Mouse (Mus musculus) kidney, adult 2 months (tissue): ENCODE measurements around the gene Fam227a. TPM values are rescaled to one million over a fixed set of nuclear protein-coding genes. Genes with fewer than 3 reads are reported as not detected.

Source experiments
- DNase-seq: peaks from one replicate; pipeline ENCODE4 v3.0.0; 2021
- H3K27ac ChIP-seq: fragments of 200-500 bp; 2 replicates; pipeline ENCODE4 v1.5.1; 2012; ENCODE audit warnings: low read depth, low read length, control low read depth, inconsistent platforms; ENCODE audit not compliant: insufficient read depth
- H3K27me3 ChIP-seq: fragments of 200-500 bp; replicated peaks from 2 replicates; pipeline ENCODE4 v1.6.1; 2012; ENCODE audit warnings: mild to moderate bottlenecking, moderate library complexity, low read length, inconsistent platforms; ENCODE audit not compliant: control insufficient read depth, insufficient read depth
- H3K36me3 ChIP-seq: fragments of 200-500 bp; 2 replicates; pipeline ENCODE4 v1.6.1; 2012; ENCODE audit warnings: mild to moderate bottlenecking, moderate library complexity, low read length, inconsistent platforms; ENCODE audit not compliant: control insufficient read depth, insufficient read depth
- H3K4me1 ChIP-seq: fragments of 200-500 bp; 2 replicates; pipeline ENCODE4 v1.6.1; 2011; ENCODE audit warnings: low read length; ENCODE audit not compliant: control insufficient read depth, insufficient read depth
- H3K4me3 ChIP-seq: fragments of 200-500 bp; 2 replicates; pipeline ENCODE4 v1.5.1; 2011; ENCODE audit warnings: mild to moderate bottlenecking, low read depth, low read length, control low read depth; ENCODE audit not compliant: insufficient read depth
- CTCF ChIP-seq: fragments of 200-500 bp; conservative IDR thresholded peaks from 2 replicates; pipeline ENCODE4 v1.5.1; 2011; ENCODE audit warnings: low read depth, mild to moderate bottlenecking, control low read depth, low read length, moderate library complexity, mixed read lengths; ENCODE audit not compliant: insufficient read depth, insufficient read length
- POLR2A ChIP-seq: fragments of 200-500 bp; IDR thresholded peaks from one replicate; pipeline ENCODE4 v1.6.1; 2011; ENCODE audit warnings: low read depth, low read length, control low read depth
- WGBS: fragments of 180-500 bp; shearing (Covaris S2); methylation state at CpG from one replicate; pipeline ENCODE4 v1.1.7; 2018; 5-methylcytosine and 5-hydroxymethylcytosine counted together
- polyA plus RNA-seq: library from polyadenylated mRNA; depleted of rRNA; stranded (reverse); fragments of >200 nt; gene quantifications from 2 replicates; pipeline ENCODE4 v1.2.3, GENCODE M21; 2012; rRNA removed

Gene Fam227a
- polyA plus RNA-seq, 1 experiment: 1.3 TPM

DNA sequence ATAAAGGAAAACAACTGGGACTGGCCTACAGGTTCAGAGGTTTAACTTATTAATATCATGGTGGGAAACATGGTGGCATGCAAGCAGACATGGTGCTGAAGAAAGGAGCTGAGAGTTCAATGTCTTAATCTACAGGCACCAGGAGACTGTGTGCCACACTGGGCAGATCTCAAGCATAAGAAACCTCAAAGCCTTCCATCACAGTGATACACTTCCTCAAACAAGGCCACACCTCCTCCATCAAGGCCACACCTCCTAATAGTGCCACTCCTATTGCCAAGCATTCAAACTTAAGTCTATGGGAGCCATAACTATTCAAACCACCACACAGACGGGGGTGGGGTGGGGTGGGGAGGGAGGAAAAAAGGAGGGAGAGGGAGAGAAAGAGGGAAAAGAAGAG lies 77.2 kb downstream of the Fam227a start:
- TF ChIP-seq POLR2A (no peak), CTCF (no peak)
- no peaks in the 10 kb centered on the region for H3K27me3 ChIP-seq
- DNase-seq: no peak
- H3K36me3 ChIP-seq: no peaks in the 10 kb centered on the region
- H3K4me1 ChIP-seq: no peaks in the 10 kb centered on the region
- H3K4me3 ChIP-seq: no peak overlapping the region
- WGBS: 67% methylated on average over 1 of the region's 1 CpGs
- H3K27ac ChIP-seq: no peak overlapping the region

DNA sequence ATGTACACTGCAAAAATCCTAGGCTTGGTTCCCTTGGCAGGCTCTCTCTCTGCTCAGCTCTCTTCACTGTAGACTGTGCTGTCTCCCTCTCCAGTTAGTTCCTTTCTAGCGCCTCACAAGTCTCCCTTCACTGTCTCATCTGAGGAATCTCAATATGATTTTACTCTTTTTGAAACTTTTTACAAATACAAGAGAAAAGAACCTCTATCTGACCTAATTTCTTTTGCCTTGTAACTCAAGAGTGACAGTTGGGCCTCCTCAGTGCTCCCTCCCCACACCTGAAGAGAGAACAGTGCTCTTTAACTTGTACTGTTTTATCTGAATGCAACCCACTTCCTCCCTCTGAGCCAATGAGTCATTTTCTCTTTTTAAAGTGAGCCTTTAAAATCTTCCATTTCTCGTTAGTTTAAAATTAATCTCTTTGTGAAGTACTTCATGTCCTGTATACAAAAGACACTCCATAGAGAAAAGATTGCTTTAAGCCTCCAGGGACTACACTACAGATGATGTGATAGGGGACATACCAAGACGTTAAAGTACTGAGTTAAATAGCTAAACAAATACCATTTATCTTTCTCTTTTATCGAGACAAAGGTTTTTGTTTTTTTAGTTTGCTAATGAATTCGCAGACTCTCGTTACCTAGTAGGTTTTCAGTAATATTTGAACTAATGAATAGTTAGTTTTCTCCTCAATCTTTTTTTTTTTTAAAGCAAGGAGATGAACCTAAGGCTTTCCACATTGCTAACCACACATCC lies 80.9 kb downstream of the Fam227a start:
- WGBS: 71% methylated on average over 6 of the region's 6 CpGs
- H3K27me3 ChIP-seq: no peaks in the 10 kb centered on the region
- H3K4me3 ChIP-seq: no peak overlapping the region
- TF ChIP-seq POLR2A: no peak
- TF ChIP-seq CTCF: no peak
- no peak for DNase-seq
- no peaks in the 10 kb centered on the region for H3K36me3 ChIP-seq
- no peak overlapping the region for H3K27ac ChIP-seq
- H3K4me1 ChIP-seq: no peaks in the 10 kb centered on the region

DNA sequence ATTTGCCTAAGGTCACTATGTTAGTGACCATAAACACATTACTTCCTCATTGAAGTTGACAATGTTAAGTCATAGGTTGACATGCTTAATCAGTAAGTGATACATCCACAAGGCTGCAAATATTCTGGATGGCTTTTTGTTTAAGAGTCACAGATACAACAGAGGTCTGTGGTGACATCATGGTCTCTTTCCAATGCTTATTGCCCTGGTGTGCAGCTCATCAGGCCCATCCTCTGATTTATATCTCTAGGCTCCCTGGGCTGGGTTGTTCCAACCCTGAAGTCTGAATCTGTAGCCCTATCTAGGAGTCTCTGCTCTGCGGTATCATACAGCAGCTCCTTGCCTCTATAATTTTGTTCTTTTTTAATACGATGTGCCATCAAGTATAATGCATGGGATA lies 81.8 kb downstream of the Fam227a start:
- Histone ChIP-seq H3K4me3 (no peak overlapping the region), H3K36me3 (no peaks in the 10 kb centered on the region), H3K4me1 (no peaks in the 10 kb centered on the region), H3K27me3 (no peaks in the 10 kb centered on the region), H3K27ac (no peak overlapping the region)
- WGBS: 94% methylated on average over 2 of the region's 2 CpGs
- no peak for DNase-seq
- TF ChIP-seq CTCF (no peak), POLR2A (no peak)

DNA sequence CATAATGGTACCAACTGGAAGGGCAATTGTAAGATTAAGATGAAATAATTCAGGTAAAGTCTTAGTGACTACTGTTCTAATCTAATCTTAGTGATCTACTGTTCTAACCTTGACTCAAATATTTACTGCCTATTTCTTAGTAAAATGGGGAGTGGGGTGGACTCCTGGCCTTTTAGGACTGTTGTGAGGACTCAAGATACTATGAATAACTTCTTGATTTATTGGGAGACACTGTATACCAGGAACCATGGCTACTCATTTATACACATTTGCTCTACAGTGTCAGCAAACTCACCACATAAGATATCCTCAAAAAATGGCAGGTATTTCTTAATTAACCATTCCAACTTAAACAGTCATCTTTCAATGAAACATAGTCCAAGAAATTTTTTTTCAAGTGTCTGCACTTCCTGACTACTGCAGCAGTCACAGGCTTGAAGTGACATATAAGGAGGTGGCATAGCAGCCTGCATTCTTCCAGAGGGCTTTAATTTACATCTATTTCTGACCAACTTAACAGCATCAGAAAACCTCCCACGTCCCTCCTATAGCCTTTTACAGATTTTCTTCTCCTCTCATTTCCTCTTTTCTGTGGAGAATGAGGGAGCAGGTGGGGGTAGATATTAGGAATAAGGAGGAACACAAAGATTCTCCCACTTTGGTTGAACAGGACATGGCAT lies 83.1 kb downstream of the Fam227a start:
- Histone ChIP-seq H3K36me3 (no peaks in the 10 kb centered on the region), H3K27me3 (no peaks in the 10 kb centered on the region), H3K4me3 (no peak overlapping the region), H3K4me1 (no peaks in the 10 kb centered on the region), H3K27ac (no peak overlapping the region)
- 51% methylated on average over 1 of the region's 1 CpGs for WGBS
- no peak for DNase-seq
- TF ChIP-seq CTCF (no peak), POLR2A (no peak)

DNA sequence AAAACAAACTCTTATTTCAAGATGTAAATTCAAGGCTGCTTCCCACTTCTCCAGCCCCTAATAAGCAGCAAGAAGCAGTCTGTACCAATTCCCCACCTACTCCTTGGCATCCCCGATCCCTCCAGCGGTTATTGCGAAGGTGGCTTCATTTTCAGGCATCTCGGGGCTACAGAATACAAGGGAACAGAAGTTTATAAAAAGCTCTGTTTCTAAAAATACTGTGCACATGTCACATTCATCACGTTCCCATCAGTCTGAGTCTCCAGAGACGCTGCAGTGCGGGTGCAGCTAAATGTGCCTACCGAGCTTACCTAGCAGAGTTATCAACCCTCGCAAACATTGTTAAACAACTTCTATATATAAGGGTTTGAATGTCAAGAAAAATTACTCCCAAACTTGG lies 96.3 kb downstream of the Fam227a start:
- no peak for DNase-seq
- no peaks in the 10 kb centered on the region for H3K4me1 ChIP-seq
- TF ChIP-seq POLR2A (no peak), CTCF (no peak)
- H3K4me3 ChIP-seq: no peak overlapping the region
- WGBS: 88% methylated on average over 9 of the region's 9 CpGs
- H3K36me3 ChIP-seq: no peaks in the 10 kb centered on the region
- H3K27me3 ChIP-seq: no peaks in the 10 kb centered on the region
- no peak overlapping the region for H3K27ac ChIP-seq

DNA sequence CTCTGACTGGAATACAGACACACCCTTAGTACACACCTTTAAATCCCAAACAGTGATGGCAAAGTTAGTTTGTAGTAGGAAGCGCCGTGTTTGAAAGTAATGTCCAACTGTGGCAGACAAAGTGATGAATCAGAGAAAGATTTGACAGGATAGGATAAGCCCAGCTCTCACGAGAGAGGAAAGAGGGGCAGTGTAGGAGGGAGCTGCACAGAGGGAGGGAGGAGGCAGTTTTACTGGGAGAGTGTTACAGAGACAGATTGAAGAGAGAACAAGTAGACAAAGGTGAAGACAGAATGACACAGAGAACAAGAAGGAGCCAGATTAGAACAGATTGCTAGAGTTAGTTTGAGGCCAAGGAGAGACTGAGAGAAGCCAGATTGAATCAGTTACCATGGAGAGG lies 99.1 kb downstream of the Fam227a start:
- Histone ChIP-seq H3K4me3 (no peak overlapping the region), H3K4me1 (no peaks in the 10 kb centered on the region), H3K36me3 (no peaks in the 10 kb centered on the region), H3K27ac (no peak overlapping the region), H3K27me3 (no peaks in the 10 kb centered on the region)
- DNase-seq: no peak
- TF ChIP-seq CTCF (no peak), POLR2A (no peak)
- 78% methylated on average over 3 of the region's 3 CpGs for WGBS

Other genes with a start within 250 kb of the Fam227a start
- gene Csnk1e, start 203.4 kb downstream of the Fam227a start, polyA plus RNA-seq: 31.5 and 34.9 TPM in 2 replicates
- 0.05 and 0.08 TPM in 2 replicates for gene Kcnj4, start 153.7 kb downstream of the Fam227a start, polyA plus RNA-seq
- gene Kdelr3, start 142.5 kb downstream of the Fam227a start, polyA plus RNA-seq: 5.9 and 7.8 TPM in 2 replicates
- 148 and 160 TPM in 2 replicates for gene Ddx17, start 112.2 kb downstream of the Fam227a start, polyA plus RNA-seq
- gene Dmc1, start 53.8 kb downstream of the Fam227a start, polyA plus RNA-seq: 0.12 TPM in 1 of 2 replicates, not detected in the other
- gene Cby1, start 243 bp upstream of the Fam227a start, polyA plus RNA-seq: 12.0 and 15.1 TPM in 2 replicates
- gene Tomm22, start 11.9 kb upstream of the Fam227a start, polyA plus RNA-seq: 38.2 and 52.5 TPM in 2 replicates
- 19.5 and 19.9 TPM in 2 replicates for gene Josd1, start 29.0 kb upstream of the Fam227a start, polyA plus RNA-seq
- 29.9 and 35.3 TPM in 2 replicates for gene Gtpbp1, start 31.9 kb upstream of the Fam227a start, polyA plus RNA-seq
- gene Sun2, start 83.6 kb upstream of the Fam227a start, polyA plus RNA-seq: 31.5 and 31.9 TPM in 2 replicates
- gene Dnal4, start 118.9 kb upstream of the Fam227a start, polyA plus RNA-seq: 54.3 and 57.8 TPM in 2 replicates
- 2.0 and 2.1 TPM in 2 replicates for gene Nptxr, start 145.8 kb upstream of the Fam227a start, polyA plus RNA-seq
- 0.62 TPM in 1 of 2 replicates, not detected in the other for gene Npcd, start 175.3 kb upstream of the Fam227a start, polyA plus RNA-seq
- 49.5 and 62.1 TPM in 2 replicates for gene Cbx6, start 175.7 kb upstream of the Fam227a start, polyA plus RNA-seq
- 9.5 and 13.4 TPM in 2 replicates for gene Apobec3, start 232.7 kb upstream of the Fam227a start, polyA plus RNA-seq